In genomic region chr2:33974737-33975422, GRCm38 (mm10) we compare ENCODE assay signal across 14 mouse cellular contexts.
DNase-seq lines count a peak whose midpoint lies in the region; ATAC-seq and TF ChIP-seq lines count a peak whose summit lies in the region.
"Had no signal": no experiment of that assay in that cellular context is flagged by ENCODE, and none has a peak within 500 bp of the region (broad histone marks: within the 10 kb centered on the region; RNA-seq: fewer than 3 reads in every experiment).

No protein-coding gene starts in this region.

- H3K36me3 ChIP-seq in hindbrain, embryonic 10.5 days: no peaks in the 10 kb centered on the region
- no peaks in the 10 kb centered on the region for H3K36me3 ChIP-seq in hindbrain, postnatal 0 days (ENCODE audit: insufficient read depth, low read length)
- no peaks in the 10 kb centered on the region for H3K36me3 ChIP-seq in forebrain, embryonic 13.5 days (ENCODE audit: poor library complexity, severe bottlenecking)
- H3K36me3 ChIP-seq in hindbrain, embryonic 15.5 days: no peaks in the 10 kb centered on the region
- H3K36me3 ChIP-seq in midbrain, embryonic 15.5 days (replicated peaks): no peaks in the 10 kb centered on the region
- no peaks in the 10 kb centered on the region for H3K36me3 ChIP-seq in kidney, embryonic 15.5 days
- H3K36me3 ChIP-seq: embryonic facial prominence, embryonic 15.5 days; G1E had no signal

- peak overlapping the region; percentile 84 for H3K27ac ChIP-seq in hindbrain, embryonic 10.5 days
- no peak overlapping the region; the same call in 1 of the 2 replicates for H3K27ac ChIP-seq in hindbrain, postnatal 0 days
- no peak overlapping the region for H3K27ac ChIP-seq in forebrain, embryonic 13.5 days
- H3K27ac ChIP-seq in hindbrain, embryonic 15.5 days (replicated peaks): 0 out of 2 replicates have a peak overlapping the region, but pooled peaks have one; percentile 53
- H3K27ac ChIP-seq in midbrain, embryonic 15.5 days: peak overlapping the region; percentile 60
- no peak overlapping the region for H3K27ac ChIP-seq in kidney, embryonic 15.5 days
- H3K27ac ChIP-seq: embryonic facial prominence, embryonic 15.5 days; liver, embryonic 14.5 days had no signal

- H3K4me1 ChIP-seq in hindbrain, embryonic 10.5 days (replicated peaks): peaks cover 27% of the 10 kb centered on the region
- H3K4me1 ChIP-seq in hindbrain, postnatal 0 days (ENCODE audit: insufficient read depth, low read length): no peaks in the 10 kb centered on the region
- peaks cover 17% of the 10 kb centered on the region for H3K4me1 ChIP-seq in forebrain, embryonic 13.5 days
- H3K4me1 ChIP-seq in hindbrain, embryonic 15.5 days (replicated peaks): peaks cover 27% of the 10 kb centered on the region
- peaks cover 20% of the 10 kb centered on the region for H3K4me1 ChIP-seq in midbrain, embryonic 15.5 days
- H3K4me1 ChIP-seq in kidney, embryonic 15.5 days: peaks cover 6% of the 10 kb centered on the region; the same call in 1 of the 2 replicates
- H3K4me1 ChIP-seq: embryonic facial prominence, embryonic 15.5 days had no signal

- no peak for ATAC-seq in hindbrain, postnatal 0 days
- ATAC-seq in forebrain, embryonic 13.5 days: no peak
- ATAC-seq in hindbrain, embryonic 15.5 days (ENCODE audit: low FRiP score, low read depth): no peak
- ATAC-seq in midbrain, embryonic 15.5 days (replicated peaks): no peak
- ATAC-seq in kidney, embryonic 15.5 days (replicated peaks; ENCODE audit: low FRiP score): no peak
- ATAC-seq in CD4-positive, CD25-positive, alpha-beta regulatory T cell, adult 4 months: no peak

- H3K9ac ChIP-seq in hindbrain, postnatal 0 days (replicated peaks; ENCODE audit: low read length): no peak overlapping the region
- H3K9ac ChIP-seq in forebrain, embryonic 13.5 days: peak overlapping the region; percentile 9; the same call in 1 of the 2 replicates
- H3K9ac ChIP-seq in hindbrain, embryonic 15.5 days: no peak overlapping the region
- H3K9ac ChIP-seq in midbrain, embryonic 15.5 days: no peak overlapping the region
- H3K9ac ChIP-seq in kidney, embryonic 15.5 days: no peak overlapping the region
- H3K9ac ChIP-seq: embryonic facial prominence, embryonic 15.5 days; liver, embryonic 14.5 days had no signal

- no peak overlapping the region for H3K4me3 ChIP-seq in hindbrain, embryonic 10.5 days
- no peak overlapping the region for H3K4me3 ChIP-seq in hindbrain, postnatal 0 days (ENCODE audit: low read length)
- no peak overlapping the region for H3K4me3 ChIP-seq in forebrain, embryonic 13.5 days
- H3K4me3 ChIP-seq in hindbrain, embryonic 15.5 days: no peak overlapping the region
- no peak overlapping the region for H3K4me3 ChIP-seq in midbrain, embryonic 15.5 days
- no peak overlapping the region for H3K4me3 ChIP-seq in kidney, embryonic 15.5 days (replicated peaks)
- H3K4me3 ChIP-seq: embryonic facial prominence, embryonic 15.5 days had no signal

- WGBS in hindbrain, embryonic 10.5 days: 65% methylated on average over 15 of the region's 15 CpGs
- WGBS in hindbrain, postnatal 0 days: 42% methylated on average over 15 of the region's 15 CpGs
- 48% methylated on average over 15 of the region's 15 CpGs for WGBS in forebrain, embryonic 13.5 days
- WGBS in hindbrain, embryonic 15.5 days: 40% methylated on average over 15 of the region's 15 CpGs
- WGBS in midbrain, embryonic 15.5 days: 48% methylated on average over 15 of the region's 15 CpGs
- WGBS in kidney, embryonic 15.5 days: 71% methylated on average over 15 of the region's 15 CpGs

- no peaks in the 10 kb centered on the region for H3K9me3 ChIP-seq in hindbrain, embryonic 10.5 days
- H3K9me3 ChIP-seq in hindbrain, postnatal 0 days (ENCODE audit: low read length): no peaks in the 10 kb centered on the region
- H3K9me3 ChIP-seq in forebrain, embryonic 13.5 days (replicated peaks): no peaks in the 10 kb centered on the region
- H3K9me3 ChIP-seq in hindbrain, embryonic 15.5 days: no peaks in the 10 kb centered on the region
- H3K9me3 ChIP-seq in midbrain, embryonic 15.5 days: no peaks in the 10 kb centered on the region
- no peaks in the 10 kb centered on the region for H3K9me3 ChIP-seq in kidney, embryonic 15.5 days (replicated peaks)
- H3K9me3 ChIP-seq: embryonic facial prominence, embryonic 15.5 days; G1E had no signal

- no peaks in the 10 kb centered on the region for H3K27me3 ChIP-seq in hindbrain, embryonic 10.5 days (ENCODE audit: insufficient read depth, poor library complexity, severe bottlenecking)
- H3K27me3 ChIP-seq in hindbrain, postnatal 0 days (ENCODE audit: insufficient read depth, low read length): no peaks in the 10 kb centered on the region
- H3K27me3 ChIP-seq in forebrain, embryonic 13.5 days: peaks cover 7% of the 10 kb centered on the region; the same call in 1 of the 2 replicates
- no peaks in the 10 kb centered on the region for H3K27me3 ChIP-seq in hindbrain, embryonic 15.5 days
- no peaks in the 10 kb centered on the region for H3K27me3 ChIP-seq in midbrain, embryonic 15.5 days (replicated peaks)
- H3K27me3 ChIP-seq in kidney, embryonic 15.5 days: peaks cover 3% of the 10 kb centered on the region; the same call in 1 of the 2 replicates
- H3K27me3 ChIP-seq: embryonic facial prominence, embryonic 15.5 days had no signal

- DNase-seq in hindbrain, embryonic 10.5 days (ENCODE audit: low spot score): no peak
- no peak for DNase-seq in hindbrain, postnatal 0 days (ENCODE audit: low spot score)
- DNase-seq in urinary bladder, postnatal 36 days (ENCODE audit: low spot score in 2 of 2): no peak
- DNase-seq: gastrocnemius, postnatal 14 days; thymus, adult 2 months had no signal

- no peak overlapping the region for H3K4me2 ChIP-seq in hindbrain, postnatal 0 days (ENCODE audit: low read depth, low read length)
- H3K4me2 ChIP-seq in forebrain, embryonic 13.5 days: no peak overlapping the region
- H3K4me2 ChIP-seq in hindbrain, embryonic 15.5 days: no peak overlapping the region
- no peak overlapping the region for H3K4me2 ChIP-seq in midbrain, embryonic 15.5 days
- H3K4me2 ChIP-seq in kidney, embryonic 15.5 days: no peak overlapping the region
- H3K4me2 ChIP-seq: embryonic facial prominence, embryonic 15.5 days; heart, embryonic 11.5 days had no signal

- TF ChIP-seq CTCF in hindbrain, postnatal 0 days (IDR thresholded peaks at IDR 0.05; ENCODE audit: low read depth): no peak

Comparison
In these comparisons a context has a peak if more than half of its experiments do, and no peak if none do; other contexts are left out.
1. H3K27ac ChIP-seq: peak in hindbrain, embryonic 10.5 days (single experiment), hindbrain, embryonic 15.5 days (single experiment) and midbrain, embryonic 15.5 days (single experiment); none in hindbrain, postnatal 0 days (single experiment), forebrain, embryonic 13.5 days (single experiment) and kidney, embryonic 15.5 days (single experiment).